Mouse (Mus musculus) macrophage (primary cell): Measurements from ENCODE around the gene Grid1. TPM values are rescaled to one million over a fixed set of nuclear protein-coding genes. Genes with fewer than 3 reads are reported as not detected.

Experiments
- H3K27ac ChIP-seq: fragments of 350-480 bp; formaldehyde crosslinking; 2 replicates; pipeline ENCODE4 v1.9.0; 2021
- H3K36me3 ChIP-seq: fragments of 350-480 bp; formaldehyde crosslinking; 2 replicates; pipeline ENCODE4 v1.9.0; 2021; ENCODE audit errors: inconsistent target
- H3K4me3 ChIP-seq: fragments of 350-480 bp; formaldehyde crosslinking; 2 replicates; pipeline ENCODE4 v1.9.0; 2021; ENCODE audit errors: inconsistent target
- H3K79me2 ChIP-seq: fragments of 350-480 bp; formaldehyde crosslinking; 2 replicates; pipeline ENCODE4 v1.9.0; 2021; ENCODE audit errors: inconsistent target
- WGBS: methylation state at CpG from one replicate; pipeline ENCODE4 v1.1.7; 2026; ENCODE audit warnings: inconsistent platforms; ENCODE audit not compliant: missing documents; 5-methylcytosine and 5-hydroxymethylcytosine counted together
- polyA plus RNA-seq: library from polyadenylated mRNA; stranded (reverse); fragments of 250-400 nt; gene quantifications from 3 replicates; pipeline ENCODE4 v1.2.4, GENCODE M21; 2018; ENCODE audit warnings: inconsistent platforms

Gene Grid1
- polyA plus RNA-seq, 1 experiment from 2014 or later: not detected

GRCm38 (mm10) chr14:35173861-35174260, 354.0 kb downstream of the Grid1 start:
- H3K79me2 ChIP-seq: no peaks in the 10 kb centered on the region
- 67% methylated on average over 1 of the region's 1 CpGs for WGBS
- no peaks in the 10 kb centered on the region for H3K36me3 ChIP-seq

GRCm38 (mm10) chr14:35176021-35176420, 356.1 kb downstream of the Grid1 start:
- no peaks in the 10 kb centered on the region for H3K79me2 ChIP-seq
- H3K27ac ChIP-seq: no peak overlapping the region
- no peak overlapping the region for H3K4me3 ChIP-seq
- H3K36me3 ChIP-seq: no peaks in the 10 kb centered on the region
- WGBS: 93% methylated on average over 3 of the region's 3 CpGs

More at GRCm38 (mm10) chr14:35173861-35174260, 354.0 kb downstream of the Grid1 start:
- no peak overlapping the region for H3K4me3 ChIP-seq
- no peak overlapping the region for H3K27ac ChIP-seq

- Histone ChIP-seq H3K4me3 (no peak overlapping the region), H3K27ac (no peak overlapping the region), H3K36me3 (no peaks in the 10 kb centered on the region), H3K79me2 (no peaks in the 10 kb centered on the region)
Measured at GRCm38 (mm10) chr14:35179076-35179475, 359.2 kb downstream of the Grid1 start.

- Histone ChIP-seq H3K36me3 (no peaks in the 10 kb centered on the region), H3K79me2 (no peaks in the 10 kb centered on the region), H3K27ac (no peak overlapping the region), H3K4me3 (no peak overlapping the region)
- WGBS: 77% methylated on average over 1 of the region's 1 CpGs
Measured at GRCm38 (mm10) chr14:35185399-35185798, 365.5 kb downstream of the Grid1 start.

GRCm38 (mm10) chr14:35192256-35192655, 372.3 kb downstream of the Grid1 start:
- Histone ChIP-seq H3K4me3 (no peak overlapping the region), H3K79me2 (no peaks in the 10 kb centered on the region), H3K36me3 (no peaks in the 10 kb centered on the region), H3K27ac (no peak overlapping the region)
- WGBS: 90% methylated on average over 6 of the region's 6 CpGs

- 74% methylated on average over 3 of the region's 3 CpGs for WGBS
- no peaks in the 10 kb centered on the region for H3K36me3 ChIP-seq
- H3K4me3 ChIP-seq: no peak overlapping the region
- H3K79me2 ChIP-seq: no peaks in the 10 kb centered on the region
- H3K27ac ChIP-seq: no peak overlapping the region
Measured at GRCm38 (mm10) chr14:35197371-35197770, 377.5 kb downstream of the Grid1 start.

GRCm38 (mm10) chr14:35198447-35198846, 378.5 kb downstream of the Grid1 start:
- Histone ChIP-seq H3K4me3 (no peak overlapping the region), H3K36me3 (no peaks in the 10 kb centered on the region), H3K79me2 (no peaks in the 10 kb centered on the region), H3K27ac (no peak overlapping the region)
- 86% methylated on average over 4 of the region's 4 CpGs for WGBS

- 87% methylated on average over 5 of the region's 6 CpGs for WGBS
- Histone ChIP-seq H3K27ac (no peak overlapping the region), H3K79me2 (no peaks in the 10 kb centered on the region), H3K36me3 (no peaks in the 10 kb centered on the region), H3K4me3 (no peak overlapping the region)
Measured at GRCm38 (mm10) chr14:35198899-35199298, 379.0 kb downstream of the Grid1 start.

- Histone ChIP-seq H3K36me3 (no peaks in the 10 kb centered on the region), H3K79me2 (no peaks in the 10 kb centered on the region), H3K27ac (no peak overlapping the region), H3K4me3 (no peak overlapping the region)
- WGBS: 79% methylated on average over 6 of the region's 6 CpGs
Measured at GRCm38 (mm10) chr14:35209444-35209843, 389.5 kb downstream of the Grid1 start.

GRCm38 (mm10) chr14:35219021-35219420, 399.1 kb downstream of the Grid1 start:
- no peaks in the 10 kb centered on the region for H3K79me2 ChIP-seq
- no peak overlapping the region for H3K4me3 ChIP-seq
- no peak overlapping the region for H3K27ac ChIP-seq
- 94% methylated on average over 4 of the region's 4 CpGs for WGBS
- no peaks in the 10 kb centered on the region for H3K36me3 ChIP-seq

- 80% methylated on average over 2 of the region's 2 CpGs for WGBS
- Histone ChIP-seq H3K79me2 (no peaks in the 10 kb centered on the region), H3K4me3 (no peak overlapping the region)
Measured at GRCm38 (mm10) chr14:35222196-35222595, 402.3 kb downstream of the Grid1 start.

GRCm38 (mm10) chr14:35227581-35227980, 407.7 kb downstream of the Grid1 start:
- no peak overlapping the region for H3K4me3 ChIP-seq
- no peak overlapping the region for H3K27ac ChIP-seq
- 85% methylated on average over 5 of the region's 5 CpGs for WGBS
- H3K79me2 ChIP-seq: no peaks in the 10 kb centered on the region
- no peaks in the 10 kb centered on the region for H3K36me3 ChIP-seq

More at GRCm38 (mm10) chr14:35222196-35222595, 402.3 kb downstream of the Grid1 start:
- Histone ChIP-seq H3K27ac (no peak overlapping the region), H3K36me3 (no peaks in the 10 kb centered on the region)

- H3K4me3 ChIP-seq: no peak overlapping the region
- no peak overlapping the region for H3K27ac ChIP-seq
- no peaks in the 10 kb centered on the region for H3K79me2 ChIP-seq
- no peaks in the 10 kb centered on the region for H3K36me3 ChIP-seq
Measured at GRCm38 (mm10) chr14:35231384-35231783, 411.5 kb downstream of the Grid1 start.

- Histone ChIP-seq H3K27ac (no peak overlapping the region), H3K4me3 (no peak overlapping the region), H3K36me3 (no peaks in the 10 kb centered on the region), H3K79me2 (no peaks in the 10 kb centered on the region)
- 88% methylated on average over 6 of the region's 6 CpGs for WGBS
Measured at GRCm38 (mm10) chr14:35242882-35243281, 423.0 kb downstream of the Grid1 start.

GRCm38 (mm10) chr14:35244776-35245548, 425.1 kb downstream of the Grid1 start:
- WGBS: 89% methylated on average over 7 of the region's 7 CpGs
- no peak overlapping the region for H3K27ac ChIP-seq

GRCm38 (mm10) chr14:35250412-35250811, 430.5 kb downstream of the Grid1 start:
- 95% methylated on average over 4 of the region's 4 CpGs for WGBS
- Histone ChIP-seq H3K4me3 (no peak overlapping the region), H3K79me2 (no peaks in the 10 kb centered on the region), H3K27ac (no peak overlapping the region), H3K36me3 (no peaks in the 10 kb centered on the region)

More at GRCm38 (mm10) chr14:35244776-35245548, 425.1 kb downstream of the Grid1 start:
- Histone ChIP-seq H3K4me3 (no peak overlapping the region), H3K79me2 (no peaks in the 10 kb centered on the region), H3K36me3 (no peaks in the 10 kb centered on the region)
